Mouse (Mus musculus) sigmoid colon, adult 10 weeks (tissue): ENCODE measurements around the gene Mydgf. TPM values are rescaled to one million over a fixed set of nuclear protein-coding genes. Genes with fewer than 3 reads are reported as not detected.

Experiments used
- polyA plus RNA-seq: library from polyadenylated mRNA; stranded (reverse); fragments of 350-450 nt; fragmentation: Illumina TruSeq; extraction: RNeasy Lipid Tissue Mini Kit (QIAGEN cat#74804); gene quantifications from one replicate; pipeline ENCODE4 v1.2.3, GENCODE M21; 2014; ENCODE audit warnings: low read depth, low replicate concordance

The Mydgf gene
- 13.5 TPM for polyA plus RNA-seq

DNA sequence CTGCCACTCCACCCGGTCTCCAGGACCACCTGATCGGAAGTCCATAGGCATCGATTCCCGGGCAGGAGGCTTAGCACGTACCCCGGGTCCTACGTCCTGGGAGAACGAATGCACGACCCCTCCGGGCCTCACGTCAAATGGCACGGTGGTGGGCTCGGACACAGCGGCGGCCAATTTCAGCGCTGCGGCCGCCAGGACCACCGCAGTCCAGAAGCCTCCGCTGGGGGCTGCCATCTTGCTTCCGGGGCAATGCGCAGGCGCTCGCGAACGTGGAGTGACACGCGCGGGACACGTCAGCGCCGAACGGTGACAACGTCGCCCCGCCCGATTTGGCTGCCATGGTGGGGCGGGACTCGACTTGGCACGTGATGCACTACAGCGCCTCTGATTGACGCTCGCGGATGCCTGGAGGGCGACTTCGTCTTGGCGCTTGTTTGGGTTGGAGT is at the start of gene Mydgf:
Mydgf (minus strand) TSS at position 263 of the 446 bp plus-strand sequence.

DNA sequence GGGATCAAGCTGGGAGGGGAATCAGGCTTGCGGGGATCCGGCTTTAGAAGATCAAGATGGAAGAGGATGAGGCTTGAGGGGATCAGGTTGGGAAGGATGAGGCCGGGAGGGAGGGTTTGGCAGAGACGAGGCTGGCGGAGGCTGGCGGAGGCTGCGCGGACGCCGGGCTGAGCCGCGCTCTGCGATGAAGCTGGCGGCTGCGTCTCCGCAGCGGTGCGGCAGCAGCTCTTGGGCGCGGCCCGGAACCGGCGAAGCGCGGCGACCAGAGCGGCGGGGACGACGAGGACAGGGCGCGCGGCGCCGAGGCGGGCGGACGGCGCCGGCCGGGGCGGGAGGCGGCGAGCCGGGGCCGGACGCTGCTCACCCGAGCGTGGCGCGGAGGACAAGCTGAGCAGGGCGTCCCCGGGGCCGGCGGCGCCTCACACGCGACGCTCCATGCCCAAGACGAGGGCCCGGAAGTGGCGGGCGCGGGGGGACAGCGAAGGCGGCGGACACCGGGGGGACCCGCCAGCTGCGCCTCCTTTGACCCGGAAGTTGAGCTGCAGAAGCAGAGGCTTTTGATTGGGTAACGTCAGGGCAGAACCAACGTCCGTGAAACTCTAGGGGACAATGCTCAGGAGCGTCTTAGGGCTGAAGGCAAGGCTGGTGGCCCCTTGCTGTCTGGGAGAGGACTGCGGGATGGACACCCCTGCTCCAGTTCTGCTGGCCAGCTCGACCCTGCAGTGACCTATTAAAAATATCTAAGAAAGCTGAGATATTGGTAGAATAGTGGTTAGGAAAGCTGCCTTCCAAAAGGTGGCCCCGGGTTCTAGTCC is 34.9 kb upstream of the Mydgf start, which contains the start of gene Dpp9:
Dpp9 (minus strand) TSS at position 529 of the 815 bp plus-strand sequence.

DNA sequence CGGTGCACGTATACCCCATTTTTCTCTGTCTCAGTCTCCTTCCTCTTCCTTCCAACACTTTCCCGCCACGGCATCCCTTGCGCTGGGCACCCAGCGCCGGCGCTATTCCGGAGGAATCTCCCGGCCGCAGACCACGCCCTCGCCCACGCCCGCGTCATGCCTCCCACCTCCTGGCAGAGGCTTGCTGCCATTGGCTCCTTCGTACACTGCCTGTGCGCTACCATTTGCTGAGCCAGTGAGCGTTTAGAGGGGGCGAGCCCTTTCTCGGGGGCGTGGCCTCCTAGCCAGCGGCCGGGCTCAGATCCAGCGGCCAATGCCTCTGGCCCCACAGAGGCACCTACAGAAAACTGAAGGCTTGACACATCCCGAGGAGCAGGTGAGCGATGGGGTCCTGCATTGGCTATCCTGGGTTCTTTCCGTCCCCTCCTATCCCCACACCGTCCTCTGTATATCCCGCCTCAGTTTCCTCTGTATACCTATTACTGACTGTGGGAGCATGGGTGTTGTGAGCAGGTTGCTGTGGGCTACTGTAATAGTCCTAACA is 21.4 kb downstream of the Mydgf start, which contains the start of gene Tnfaip8l1:
Tnfaip8l1 (plus strand) TSS at position 247 of the 544 bp plus-strand sequence.

GRCm38 (mm10) chr17:56139858-56140595 is 43.7 kb downstream of the Mydgf start, which contains the start of gene Sema6b:
TSS of gene Sema6b (minus strand) at chr17:56140343.

Other genes with a start within 250 kb of the Mydgf start
- gene Zfp119b, start 234.4 kb downstream of the Mydgf start, polyA plus RNA-seq: 26.7 TPM
- gene Ebi3, start 231.3 kb downstream of the Mydgf start, polyA plus RNA-seq: 0.54 TPM
- 0.57 TPM for gene Yju2, start 224.8 kb downstream of the Mydgf start, polyA plus RNA-seq
- not detected for gene Shd, start 213.5 kb downstream of the Mydgf start, polyA plus RNA-seq
- not detected for gene Fsd1, start 197.4 kb downstream of the Mydgf start, polyA plus RNA-seq
- 13.5 TPM for gene Stap2, start 178.3 kb downstream of the Mydgf start, polyA plus RNA-seq
- not detected for gene Mpnd, start 178.2 kb downstream of the Mydgf start, polyA plus RNA-seq
- 0.79 TPM for gene Sh3gl1, start 147.3 kb downstream of the Mydgf start, polyA plus RNA-seq
- gene Chaf1a, start 143.5 kb downstream of the Mydgf start, polyA plus RNA-seq: 0.44 TPM
- 23.9 TPM for gene Ubxn6, start 108.9 kb downstream of the Mydgf start, polyA plus RNA-seq
- 2.7 TPM for gene Hdgfl2, start 104.3 kb downstream of the Mydgf start, polyA plus RNA-seq
- 1.4 TPM for gene Plin4, start 74.1 kb downstream of the Mydgf start, polyA plus RNA-seq
- gene Plin5, start 66.3 kb downstream of the Mydgf start, polyA plus RNA-seq: not detected
- gene Lrg1, start 61.9 kb downstream of the Mydgf start, polyA plus RNA-seq: not detected
- gene Sema6b, start 43.6 kb downstream of the Mydgf start, polyA plus RNA-seq: not detected
- gene Tnfaip8l1, start 21.4 kb downstream of the Mydgf start, polyA plus RNA-seq: 2.0 TPM
- gene Dpp9, start 35.0 kb upstream of the Mydgf start, polyA plus RNA-seq: 0.28 TPM
- gene Fem1a, start 72.9 kb upstream of the Mydgf start, polyA plus RNA-seq: 3.3 TPM
- 0.69 TPM for gene Ticam1, start 92.9 kb upstream of the Mydgf start, polyA plus RNA-seq
- gene Plin3, start 109.0 kb upstream of the Mydgf start, polyA plus RNA-seq: 22.0 TPM
- not detected for gene Arrdc5, start 116.4 kb upstream of the Mydgf start, polyA plus RNA-seq
- 6.8 TPM for gene Uhrf1, start 119.4 kb upstream of the Mydgf start, polyA plus RNA-seq
- 1.4 TPM for gene Kdm4b, start 142.1 kb upstream of the Mydgf start, polyA plus RNA-seq